Mouse (Mus musculus) myocyte (in vitro differentiated cells): ENCODE measurements around the gene Osbpl8. TPM values are rescaled to one million over a fixed set of nuclear protein-coding genes. Genes with fewer than 3 reads are reported as not detected.

Source experiments
- H3K27me3 ChIP-seq: one replicate; pipeline ENCODE4 v1.6.1; 2011; ENCODE audit not compliant: control insufficient read depth, insufficient read depth, insufficient read length
- H3K36me3 ChIP-seq: one replicate; pipeline ENCODE4 v1.6.1; 2011; ENCODE audit not compliant: control insufficient read depth, insufficient read depth
- H3K4me2 ChIP-seq: one replicate; pipeline ENCODE4 v1.6.1; 2011; ENCODE audit warnings: low read depth, control low read depth
- H3K4me3 ChIP-seq: one replicate; pipeline ENCODE4 v1.5.1; 2011; ENCODE audit warnings: mild to moderate bottlenecking, control low read depth, moderate library complexity
- H3K79me2 ChIP-seq: one replicate; pipeline ENCODE4 v1.6.1; 2011; ENCODE audit not compliant: control insufficient read depth, insufficient read depth
- H3ac ChIP-seq: one replicate; pipeline ENCODE4 v1.6.1; 2011; ENCODE audit not compliant: control insufficient read depth, insufficient read length
- CEBPB ChIP-seq: IDR thresholded peaks from 2 replicates; pipeline ENCODE4 v1.6.1; 2011; ENCODE audit warnings: mild to moderate bottlenecking, moderate library complexity; ENCODE audit not compliant: poor library complexity, insufficient read depth, severe bottlenecking
- E2F4 ChIP-seq: IDR thresholded peaks from one replicate; pipeline ENCODE4 v1.6.1; 2011; ENCODE audit warnings: mild to moderate bottlenecking, control low read depth, moderate library complexity; ENCODE audit not compliant: insufficient read depth
- MAX ChIP-seq: IDR thresholded peaks from one replicate; pipeline ENCODE4 v1.6.1; 2011; ENCODE audit warnings: low read depth, mild to moderate bottlenecking, control low read depth
- MYOD1 ChIP-seq, 3 experiments: IDR thresholded peaks; one replicate each; pipeline ENCODE4 v1.6.1; 2011; ENCODE audit warnings: control low read depth in 2 of 3, low read depth in 2 of 3, mild to moderate bottlenecking in 2 of 3, moderate library complexity in 1 of 3; ENCODE audit not compliant: insufficient read length in 2 of 3, control insufficient read depth in 1 of 3
- MYOG ChIP-seq, 3 experiments: IDR thresholded peaks; one replicate each; pipeline ENCODE4 v1.6.1; 2011; ENCODE audit warnings: control low read depth in 2 of 3, low read depth in 2 of 3, mild to moderate bottlenecking in 2 of 3; ENCODE audit not compliant: insufficient read length in 2 of 3, control insufficient read depth in 1 of 3, insufficient read depth in 1 of 3
- POLR2A ChIP-seq: IDR thresholded peaks from one replicate; pipeline ENCODE4 v1.6.1; 2011; ENCODE audit warnings: low read depth, mild to moderate bottlenecking, control low read depth, moderate library complexity; ENCODE audit not compliant: insufficient read length
- POLR2AphosphoS2 ChIP-seq: IDR thresholded peaks from one replicate; pipeline ENCODE4 v1.6.1; 2011; ENCODE audit warnings: low read depth, control low read depth; ENCODE audit not compliant: insufficient read length
- REST ChIP-seq: IDR thresholded peaks from one replicate; pipeline ENCODE4 v1.6.1; 2011; ENCODE audit warnings: mild to moderate bottlenecking, control low read depth, moderate library complexity; ENCODE audit not compliant: insufficient read depth, insufficient read length
- SRF ChIP-seq: IDR thresholded peaks from one replicate; pipeline ENCODE4 v1.6.1; 2011; ENCODE audit warnings: low read depth; ENCODE audit not compliant: control insufficient read depth, insufficient read length
- TCF12 ChIP-seq: IDR thresholded peaks from one replicate; pipeline ENCODE4 v1.6.1; 2011; ENCODE audit warnings: mild to moderate bottlenecking, control low read depth; ENCODE audit not compliant: poor library complexity, insufficient read depth, severe bottlenecking
- TCF3 ChIP-seq: IDR thresholded peaks from one replicate; pipeline ENCODE4 v1.6.1; 2011; ENCODE audit warnings: low read depth, control low read depth; ENCODE audit not compliant: insufficient read length
- USF1 ChIP-seq: IDR thresholded peaks from one replicate; pipeline ENCODE4 v1.6.1; 2011; ENCODE audit warnings: low read depth, mild to moderate bottlenecking, control low read depth, moderate library complexity
- polyA plus RNA-seq: library from polyadenylated mRNA; unstranded; fragments of >200 nt; fragmentation: generic; extraction: Trizol; gene quantifications from one replicate; pipeline ENCODE4 v1.2.1, GENCODE M21; 2012; ENCODE audit warnings: missing spikeins

Osbpl8 gene
- polyA plus RNA-seq, 1 experiment = 5.3 TPM

- Histone ChIP-seq H3K79me2 (peaks cover 7% of the 10 kb centered on the region), H3K4me3 (no peak overlapping the region), H3K4me2 (no peak overlapping the region), H3K27me3 (no peaks in the 10 kb centered on the region), H3ac (no peak overlapping the region), H3K36me3 (no peaks in the 10 kb centered on the region)
- no peak for TF ChIP-seq MYOD1 (IDR thresholded peaks at IDR 0.05; ENCODE audit: control insufficient read depth in 1 of 3, insufficient read length in 2 of 3, low read depth in 2 of 3)
- TF ChIP-seq MAX = no peak
- TF ChIP-seq POLR2A = no peak
These were observed 83.1 kb downstream of the Osbpl8 start for GRCm38 (mm10) chr10:111247609-111248008.

GRCm38 (mm10) chr10:111248177-111248576 is 83.6 kb downstream of the Osbpl8 start:
- Histone ChIP-seq H3K4me2 (no peak overlapping the region), H3K36me3 (no peaks in the 10 kb centered on the region), H3K4me3 (no peak overlapping the region), H3K27me3 (no peaks in the 10 kb centered on the region), H3ac (no peak overlapping the region), H3K79me2 (peaks cover 7% of the 10 kb centered on the region)
- TF ChIP-seq POLR2A (no peak), MYOG (IDR thresholded peaks at IDR 0.05; ENCODE audit: control insufficient read depth in 1 of 3, insufficient read depth in 1 of 3, insufficient read length in 2 of 3, low read depth in 2 of 3) (no peak), MYOD1 (IDR thresholded peaks at IDR 0.05; ENCODE audit: control insufficient read depth in 1 of 3, insufficient read length in 2 of 3, low read depth in 2 of 3) (no peak), SRF (no peak), POLR2AphosphoS2 (no peak), USF1 (no peak), E2F4 (no peak)

GRCm38 (mm10) chr10:111250192-111250591 is 85.6 kb downstream of the Osbpl8 start:
- Histone ChIP-seq H3K27me3 (no peaks in the 10 kb centered on the region), H3K79me2 (peaks cover 12% of the 10 kb centered on the region), H3K4me2 (no peak overlapping the region), H3K36me3 (no peaks in the 10 kb centered on the region), H3ac (no peak overlapping the region), H3K4me3 (no peak overlapping the region)
- TF ChIP-seq E2F4 = no peak
- TF ChIP-seq MYOG (IDR thresholded peaks at IDR 0.05; ENCODE audit: control insufficient read depth in 1 of 3, insufficient read depth in 1 of 3, insufficient read length in 2 of 3, low read depth in 2 of 3) = no peak
- TF ChIP-seq REST = no peak
- TF ChIP-seq TCF3 = no peak
- no peak for TF ChIP-seq CEBPB
- TF ChIP-seq USF1 = no peak
- no peak for TF ChIP-seq TCF12
- no peak for TF ChIP-seq SRF
- no peak for TF ChIP-seq POLR2AphosphoS2
- no peak for TF ChIP-seq MYOD1 (IDR thresholded peaks at IDR 0.05; ENCODE audit: control insufficient read depth in 1 of 3, insufficient read length in 2 of 3, low read depth in 2 of 3)
- TF ChIP-seq MAX = no peak
- TF ChIP-seq POLR2A = no peak

- no peak overlapping the region for H3K4me2 ChIP-seq
- peaks cover 5% of the 10 kb centered on the region for H3K79me2 ChIP-seq
- no peak overlapping the region for H3ac ChIP-seq
- no peaks in the 10 kb centered on the region for H3K36me3 ChIP-seq
- TF ChIP-seq MYOD1 (IDR thresholded peaks at IDR 0.05; ENCODE audit: control insufficient read depth in 1 of 3, insufficient read length in 2 of 3, low read depth in 2 of 3) (no peak), TCF3 (no peak), MYOG (IDR thresholded peaks at IDR 0.05; ENCODE audit: control insufficient read depth in 1 of 3, insufficient read depth in 1 of 3, insufficient read length in 2 of 3, low read depth in 2 of 3) (no peak)
- no peak overlapping the region for H3K4me3 ChIP-seq
- H3K27me3 ChIP-seq = no peaks in the 10 kb centered on the region
These were observed 87.1 kb downstream of the Osbpl8 start for GRCm38 (mm10) chr10:111251666-111252065.

- Histone ChIP-seq H3K4me3 (no peak overlapping the region), H3K4me2 (no peak overlapping the region), H3K36me3 (no peaks in the 10 kb centered on the region), H3K27me3 (no peaks in the 10 kb centered on the region), H3ac (no peak overlapping the region), H3K79me2 (peaks cover 5% of the 10 kb centered on the region)
- no peak for TF ChIP-seq USF1
- no peak for TF ChIP-seq E2F4
- no peak for TF ChIP-seq MYOG (IDR thresholded peaks at IDR 0.05; ENCODE audit: control insufficient read depth in 1 of 3, insufficient read depth in 1 of 3, insufficient read length in 2 of 3, low read depth in 2 of 3)
- no peak for TF ChIP-seq POLR2AphosphoS2
- TF ChIP-seq POLR2A = no peak
- no peak for TF ChIP-seq TCF3
- no peak for TF ChIP-seq REST
- no peak for TF ChIP-seq SRF
- TF ChIP-seq CEBPB = no peak
- TF ChIP-seq MAX = no peak
- TF ChIP-seq TCF12 = no peak
- no peak for TF ChIP-seq MYOD1 (IDR thresholded peaks at IDR 0.05; ENCODE audit: control insufficient read depth in 1 of 3, insufficient read length in 2 of 3, low read depth in 2 of 3)
These were observed 90.7 kb downstream of the Osbpl8 start for GRCm38 (mm10) chr10:111255228-111255627.
